In genomic region chr7:46226936-46227335, GRCm38 (mm10) we compare ENCODE assay signal across 14 mouse cellular contexts. TPM values are rescaled to one million over a fixed set of nuclear protein-coding genes. Genes with fewer than 3 reads are reported as not detected.
DNase-seq lines count a peak whose midpoint lies in the region; ATAC-seq and TF ChIP-seq lines count a peak whose summit lies in the region.
"Had no signal": no experiment of that assay in that cellular context is flagged by ENCODE, and none has a peak within 500 bp of the region (broad histone marks: within the 10 kb centered on the region; RNA-seq: fewer than 3 reads in every experiment).

No protein-coding gene starts in this region.

- intact Hi-C loops in heart, adult 2 months (cut with DNase I), result no loop called here

- WGBS in heart, adult 2 months, result 42% methylated on average over 4 of the region's 4 CpGs
- WGBS in heart, embryonic 11.5 days (ENCODE audit: insufficient replicate concordance), result 60% methylated on average over 4 of the region's 4 CpGs

- 0 out of 2 replicates have a peak, but pooled peaks have one; percentile 54 for TF ChIP-seq EP300 in heart, adult 2 months (IDR thresholded peaks at IDR 0.05; ENCODE audit: insufficient read depth, low read depth, low read length)

- no peaks in the 10 kb centered on the region for H3K27me3 ChIP-seq in heart, adult 2 months (ENCODE audit: control insufficient read depth, insufficient read depth, low read length)
- H3K27me3 ChIP-seq in heart, embryonic 11.5 days (ENCODE audit: control insufficient read depth, insufficient read depth, low read length), result no peaks in the 10 kb centered on the region

- H3K9me3 ChIP-seq in heart, embryonic 11.5 days (replicated peaks; ENCODE audit: control insufficient read depth, low read length), result no peaks in the 10 kb centered on the region

- no peak overlapping the region for H3K9ac ChIP-seq in heart, adult 2 months (ENCODE audit: low read depth, low read length)
- no peak overlapping the region for H3K9ac ChIP-seq in heart, embryonic 11.5 days (ENCODE audit: low read depth, low read length)

- DNase-seq in heart, adult 2 months, result peak; percentile 68 to 75
- peak; percentile 63 for DNase-seq in MN1 (ENCODE audit: low spot score)
- DNase-seq in cerebellum, adult 18-20 months, result peak; percentile 43 to 50
- peak; percentile 48 for DNase-seq in gastrocnemius, postnatal 25 days
- DNase-seq in kidney, adult 8-10 months, result no peak
- no peak for DNase-seq in ovary, postnatal 10 days (ENCODE audit: low spot score)
- DNase-seq in thymus, postnatal 10 days (ENCODE audit: low spot score in 2 of 2), result no peak

- no peak for TF ChIP-seq POLR2A in heart, adult 2 months (IDR thresholded peaks at IDR 0.05; ENCODE audit: insufficient read depth, low read depth, low read length)

- H3K4me2 ChIP-seq in heart, embryonic 11.5 days, result no peak overlapping the region

- no peaks in the 10 kb centered on the region for H3K4me1 ChIP-seq in heart, adult 2 months (ENCODE audit: control insufficient read depth, insufficient read depth, low read length)
- no peaks in the 10 kb centered on the region for H3K4me1 ChIP-seq in heart, embryonic 11.5 days (ENCODE audit: control insufficient read depth, insufficient read depth, low read length)

- no peak overlapping the region for H3K4me3 ChIP-seq in heart, adult 2 months
- no peak overlapping the region for H3K4me3 ChIP-seq in heart, embryonic 11.5 days (ENCODE audit: low read depth, low read length)

- no peak for ATAC-seq in heart, embryonic 11.5 days (replicated peaks; ENCODE audit: insufficient number of reproducible peaks, low FRiP score, low TSS enrichment)

- H3K27ac ChIP-seq in heart, adult 2 months, result no peak overlapping the region
- H3K27ac ChIP-seq in heart, embryonic 11.5 days (ENCODE audit: low read depth, low read length), result no peak overlapping the region
- H3K27ac ChIP-seq: kidney, postnatal 0 days had no signal

- no peak for TF ChIP-seq CTCF in heart, adult 2 months (IDR thresholded peaks at IDR 0.05)

- H3K79me2 ChIP-seq in heart, adult 2 months (replicated peaks; ENCODE audit: control insufficient read depth, insufficient read depth, low read length), result no peaks in the 10 kb centered on the region

- H3K36me3 ChIP-seq in heart, adult 2 months (ENCODE audit: control insufficient read depth, insufficient read depth, low read length), result no peaks in the 10 kb centered on the region
- no peaks in the 10 kb centered on the region for H3K36me3 ChIP-seq in heart, embryonic 11.5 days (ENCODE audit: control insufficient read depth, insufficient read depth, low read length)

RNA-seq across cellular contexts. Expression of gene Ush1c, which starts 11.4 kb away (rescaled TPM):
- total RNA-seq in heart, adult 2 months (2021), result 1 to 10 TPM; 5.1 to 5.5 TPM
- 4.0 and 15.5 TPM in 2 replicates for polyA plus RNA-seq in heart, adult 2 months (2012; rRNA removed)
- polyA plus RNA-seq in heart, embryonic 11.5 days (2014; fragmentation: Nextera tagmentation; extraction: Ambion mirVana), result 1.7 and 2.0 TPM in 2 replicates
- 1 to 10 TPM; 3.9 to 5.3 TPM for total RNA-seq in gastrocnemius, postnatal 25 days (2021)
- total RNA-seq: CH12.LX had no signal
- polyA plus RNA-seq: urinary bladder, adult 2 months had no signal

RNA-seq across cellular contexts. Expression of gene Otog, which starts 13.9 kb away (rescaled TPM):
- not detected for total RNA-seq in heart, adult 2 months (2021)
- polyA plus RNA-seq in heart, adult 2 months (2012; rRNA removed), result 0.06 TPM in 1 of 2 replicates, not detected in the other
- not detected in 2 replicates for polyA plus RNA-seq in heart, embryonic 11.5 days (2014; fragmentation: Nextera tagmentation; extraction: Ambion mirVana)
- under 1 TPM; 0.48 to 0.49 TPM for total RNA-seq in gastrocnemius, postnatal 25 days (2021)
- total RNA-seq: megakaryocyte, adult 5-6 weeks had no signal
- polyA plus RNA-seq: kidney, postnatal 0 days; limb, embryonic 11.5 days; neural tube, embryonic 11.5 days; urinary bladder, adult 2 months had no signal

RNA-seq across cellular contexts. Expression of gene Abcc8, which starts 47.1 kb away (rescaled TPM):
- total RNA-seq in heart, adult 2 months (2021), result 10 to 100 TPM; 42.5 to 44.1 TPM
- 40.1 and 47.6 TPM in 2 replicates for polyA plus RNA-seq in heart, adult 2 months (2012; rRNA removed)
- polyA plus RNA-seq in heart, embryonic 11.5 days (2014; fragmentation: Nextera tagmentation; extraction: Ambion mirVana), result 4.8 and 6.8 TPM in 2 replicates
- 1 to 10 TPM; 3.2 to 3.3 TPM for total RNA-seq in gastrocnemius, postnatal 25 days (2021)
- total RNA-seq: CH12.LX; megakaryocyte, adult 5-6 weeks had no signal

Comparison
In these comparisons a context has a peak if more than half of its experiments do, and no peak if none do; other contexts are left out.
1. DNase-seq: peak in heart, adult 2 months (2 of 2), MN1 (single experiment), cerebellum, adult 18-20 months (2 of 2) and gastrocnemius, postnatal 25 days (single experiment); none in kidney, adult 8-10 months (0 of 2), ovary, postnatal 10 days (single experiment) and thymus, postnatal 10 days (0 of 2).
2. RNA of gene Abcc8, which starts 47.1 kb away (total RNA-seq): 42.5 to 44.1 TPM in heart, adult 2 months; 3.2 to 3.3 TPM in gastrocnemius, postnatal 25 days; every median in the first group is over 10 times any median in the second.